Mouse (Mus musculus) thymus, adult 2 months (tissue): ENCODE results near the gene Mcm2. TPM values are rescaled to one million over a fixed set of nuclear protein-coding genes. Genes with fewer than 3 reads are reported as not detected.

Source experiments
- DNase-seq: peaks from one replicate; pipeline ENCODE4 v3.0.0; 2021
- H3K27ac ChIP-seq: fragments of 200-500 bp; 2 replicates; pipeline ENCODE4 v1.5.1; 2012; ENCODE audit warnings: low read length, control low read depth; ENCODE audit not compliant: control insufficient read depth, insufficient read depth
- H3K27me3 ChIP-seq: fragments of 200-500 bp; 2 replicates; pipeline ENCODE4 v1.6.1; 2012; ENCODE audit warnings: mild to moderate bottlenecking, low read length, moderate library complexity, mixed read lengths; ENCODE audit not compliant: control insufficient read depth, insufficient read depth
- H3K36me3 ChIP-seq: fragments of 200-500 bp; 2 replicates; pipeline ENCODE4 v1.6.1; 2012; ENCODE audit warnings: mild to moderate bottlenecking, low read length, moderate library complexity; ENCODE audit not compliant: control insufficient read depth, insufficient read depth
- H3K4me1 ChIP-seq: fragments of 200-500 bp; replicated peaks from 2 replicates; pipeline ENCODE4 v1.6.1; 2012; ENCODE audit warnings: low read length; ENCODE audit not compliant: control insufficient read depth, insufficient read depth
- H3K4me3 ChIP-seq: fragments of 200-500 bp; 2 replicates; pipeline ENCODE4 v1.5.1; 2012; ENCODE audit warnings: mild to moderate bottlenecking, low read length, control low read depth, moderate library complexity; ENCODE audit not compliant: control insufficient read depth, insufficient read depth
- CTCF ChIP-seq: fragments of 200-500 bp; IDR thresholded peaks from 2 replicates; pipeline ENCODE4 v1.5.1; 2012; ENCODE audit warnings: mild to moderate bottlenecking, control low read depth, low read length, moderate library complexity, borderline replicate concordance; ENCODE audit not compliant: control insufficient read depth, poor library complexity, insufficient read depth; ENCODE audit errors: extremely low read depth
- POLR2A ChIP-seq: fragments of 200-500 bp; IDR thresholded peaks from 2 replicates; pipeline ENCODE4 v1.6.1; 2012; ENCODE audit warnings: mild to moderate bottlenecking, low read length, control low read depth, moderate library complexity; ENCODE audit not compliant: control insufficient read depth, poor library complexity, insufficient read depth; ENCODE audit errors: extremely low read depth
- WGBS: fragments of 180-500 bp; shearing (Covaris S2); methylation state at CpG from one replicate; pipeline ENCODE4 v1.1.7; 2018; 5-methylcytosine and 5-hydroxymethylcytosine counted together
- polyA plus RNA-seq: library from polyadenylated mRNA; depleted of rRNA; stranded (reverse); fragments of >200 nt; gene quantifications from 2 replicates; pipeline ENCODE4 v1.2.3, GENCODE M21; 2012; rRNA removed

The Mcm2 gene
- 169 and 232 TPM in 2 replicates for polyA plus RNA-seq

DNA sequence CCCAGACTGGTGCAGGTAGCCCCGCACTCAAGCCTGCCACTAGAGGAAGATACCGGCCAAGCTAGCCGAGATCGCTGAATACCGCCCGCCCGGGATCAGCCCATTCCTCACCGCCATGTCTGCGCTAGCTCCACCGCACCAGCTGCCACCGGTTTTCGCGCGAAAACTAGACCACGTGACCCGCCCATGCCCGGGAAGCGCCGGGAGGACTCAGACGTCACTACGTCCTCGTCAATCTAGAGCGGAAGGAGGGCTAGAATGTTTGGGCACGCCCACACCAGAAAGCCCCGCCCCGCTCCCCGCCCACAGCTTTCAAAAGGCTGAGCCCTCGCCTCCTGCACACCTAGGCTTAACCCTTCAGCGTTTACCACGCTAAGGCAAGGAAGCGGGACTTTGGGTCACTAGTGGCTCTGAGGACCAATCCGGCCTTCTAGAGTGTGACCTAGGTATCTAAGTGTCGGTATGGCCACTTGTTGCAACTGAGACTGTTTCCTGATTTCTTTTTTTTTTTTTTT lies at the start of gene Mcm2:
Gene Mcm2, minus strand, starts transcription at position 247 of the 515 bp plus-strand sequence.
- 0% methylated on average over 33 of the region's 33 CpGs for WGBS
- Histone ChIP-seq H3K27me3 (no peaks in the 10 kb centered on the region), H3K27ac (peak within 1 kb of the TSS; percentile 68), H3K4me1 (peaks cover 28% of the 10 kb centered on the region), H3K4me3 (peak within 1 kb of the TSS; percentile 94), H3K36me3 (no peaks in the 10 kb centered on the region; the same call in 1 of the 2 replicates)
- TF ChIP-seq POLR2A (peak; percentile 63), CTCF (0 out of 2 replicates have a peak, but pooled peaks have one; percentile 2)
- peak; percentile 96 for DNase-seq

DNA sequence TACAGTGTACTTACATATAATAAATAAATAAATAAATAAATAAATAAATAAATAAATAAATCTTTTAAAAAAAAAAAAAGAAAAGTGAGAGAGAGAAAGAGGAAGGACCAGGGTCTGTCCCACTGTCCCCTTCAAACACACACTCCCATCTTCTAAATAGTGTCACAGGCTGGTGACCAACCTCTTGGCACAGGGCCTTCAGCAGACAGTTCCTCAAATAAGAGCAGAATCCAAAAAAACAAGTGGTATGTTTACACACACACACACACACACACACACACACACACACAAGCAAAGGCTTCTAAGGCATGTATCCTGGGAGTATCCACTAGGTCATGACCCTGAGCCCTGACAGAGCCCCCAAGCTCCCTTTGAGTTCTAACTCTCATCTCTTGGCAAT lies 49.2 kb upstream of the Mcm2 start:
- TF ChIP-seq CTCF, result no peak
- TF ChIP-seq POLR2A, result no peak
- H3K27ac ChIP-seq, result no peak overlapping the region
- H3K4me1 ChIP-seq, result no peaks in the 10 kb centered on the region
- H3K27me3 ChIP-seq, result no peaks in the 10 kb centered on the region
- H3K4me3 ChIP-seq, result no peak overlapping the region
- no peak for DNase-seq
- no peaks in the 10 kb centered on the region for H3K36me3 ChIP-seq

DNA sequence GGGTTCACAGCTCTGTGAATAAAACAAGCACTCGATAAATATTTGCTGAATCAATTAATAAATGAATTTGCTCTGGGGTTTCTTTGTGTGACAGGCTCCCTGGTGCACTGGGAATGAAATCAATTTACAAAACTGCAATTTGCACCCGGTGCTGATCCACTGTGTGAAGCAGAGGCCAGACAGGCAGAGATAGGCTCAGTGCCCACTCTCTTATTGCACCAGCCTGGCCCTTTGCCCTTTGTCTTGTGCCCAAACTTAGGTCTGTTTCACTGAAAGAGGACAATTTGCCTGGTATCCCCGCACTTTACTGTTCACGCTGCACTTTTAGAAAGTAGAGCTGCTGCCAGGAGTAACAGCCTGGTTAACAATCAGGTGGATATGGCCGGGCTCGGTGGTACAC lies 47.9 kb upstream of the Mcm2 start:
- Histone ChIP-seq H3K4me1 (no peaks in the 10 kb centered on the region), H3K27ac (no peak overlapping the region), H3K27me3 (no peaks in the 10 kb centered on the region), H3K4me3 (no peak overlapping the region), H3K36me3 (no peaks in the 10 kb centered on the region)
- no peak for TF ChIP-seq CTCF
- no peak for TF ChIP-seq POLR2A
- DNase-seq, result no peak
- 93% methylated on average over 6 of the region's 6 CpGs for WGBS

DNA sequence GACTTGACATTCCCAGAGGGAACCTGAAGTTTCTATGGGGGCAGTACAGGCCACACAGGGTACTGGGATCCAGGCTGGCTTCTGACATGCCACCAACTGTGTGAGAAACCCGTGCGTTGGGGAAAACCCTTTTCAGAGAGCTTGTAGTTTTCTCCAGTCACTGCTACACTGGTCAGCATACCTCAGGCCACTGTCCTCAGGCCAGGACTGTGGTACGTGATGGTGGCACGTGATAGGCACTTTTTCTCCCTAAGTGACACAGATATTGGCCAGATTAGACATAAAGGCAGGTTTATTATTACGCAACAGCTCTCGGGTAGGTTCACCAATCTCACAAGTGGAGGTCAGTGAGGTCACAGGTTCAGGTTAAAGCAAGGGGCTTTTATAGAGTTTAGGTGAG lies 45.1 kb upstream of the Mcm2 start:
- Histone ChIP-seq H3K27ac (no peak overlapping the region), H3K36me3 (no peaks in the 10 kb centered on the region), H3K4me3 (no peak overlapping the region), H3K4me1 (peaks cover 20% of the 10 kb centered on the region), H3K27me3 (no peaks in the 10 kb centered on the region)
- no peak for DNase-seq
- TF ChIP-seq CTCF, result no peak
- TF ChIP-seq POLR2A, result no peak
- 93% methylated on average over 6 of the region's 6 CpGs for WGBS

DNA sequence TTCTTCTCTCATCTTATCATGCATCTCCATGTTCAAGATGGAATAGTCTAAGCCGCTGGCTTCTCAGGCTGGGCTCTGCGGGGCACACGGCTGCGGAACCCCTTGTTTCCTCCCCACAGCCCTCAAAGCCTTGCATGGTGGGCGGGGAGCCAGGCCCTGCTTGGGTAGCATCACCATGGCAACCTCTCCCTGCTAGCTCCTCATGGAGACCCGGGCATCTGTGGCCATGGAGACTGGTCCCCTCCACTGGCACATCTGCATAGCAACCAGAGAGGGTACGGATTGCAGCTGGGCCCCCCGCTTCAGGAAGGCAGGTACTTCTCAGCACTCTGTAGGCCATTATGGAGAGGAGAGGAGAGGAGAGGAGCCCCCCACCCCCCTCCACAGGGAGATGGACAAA lies 44.0 kb upstream of the Mcm2 start:
- no peak for TF ChIP-seq CTCF
- no peak for TF ChIP-seq POLR2A
- Histone ChIP-seq H3K4me1 (peaks cover 31% of the 10 kb centered on the region), H3K27me3 (no peaks in the 10 kb centered on the region), H3K36me3 (no peaks in the 10 kb centered on the region), H3K4me3 (no peak overlapping the region), H3K27ac (no peak overlapping the region)
- DNase-seq, result no peak
- 66% methylated on average over 8 of the region's 8 CpGs for WGBS

DNA sequence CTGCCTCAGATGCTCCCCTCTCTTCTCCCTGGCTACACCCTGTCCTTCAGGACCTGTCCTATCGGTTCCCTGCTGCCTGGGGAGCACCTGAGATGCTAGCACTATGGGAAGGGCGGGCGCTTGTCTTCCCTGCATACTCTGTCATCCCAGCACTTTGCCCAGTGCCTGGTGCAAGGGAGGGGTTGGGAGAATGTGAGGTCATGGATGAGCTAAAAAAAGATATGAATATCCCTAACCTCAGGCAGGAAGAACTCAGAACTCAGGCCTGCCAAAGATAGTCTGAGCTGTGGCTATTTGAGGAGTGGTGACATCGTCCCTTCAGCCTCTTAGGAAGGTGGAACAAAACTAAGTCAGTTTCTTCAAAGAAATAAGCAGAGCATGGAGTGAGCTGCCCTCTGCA lies 43.0 kb upstream of the Mcm2 start:
- WGBS, result 98% methylated on average over 4 of the region's 4 CpGs
- TF ChIP-seq CTCF (no peak), POLR2A (no peak)
- no peak overlapping the region for H3K4me3 ChIP-seq
- no peaks in the 10 kb centered on the region for H3K36me3 ChIP-seq
- no peak for DNase-seq
- H3K27ac ChIP-seq, result no peak overlapping the region
- H3K4me1 ChIP-seq, result peaks cover 41% of the 10 kb centered on the region
- H3K27me3 ChIP-seq, result no peaks in the 10 kb centered on the region

DNA sequence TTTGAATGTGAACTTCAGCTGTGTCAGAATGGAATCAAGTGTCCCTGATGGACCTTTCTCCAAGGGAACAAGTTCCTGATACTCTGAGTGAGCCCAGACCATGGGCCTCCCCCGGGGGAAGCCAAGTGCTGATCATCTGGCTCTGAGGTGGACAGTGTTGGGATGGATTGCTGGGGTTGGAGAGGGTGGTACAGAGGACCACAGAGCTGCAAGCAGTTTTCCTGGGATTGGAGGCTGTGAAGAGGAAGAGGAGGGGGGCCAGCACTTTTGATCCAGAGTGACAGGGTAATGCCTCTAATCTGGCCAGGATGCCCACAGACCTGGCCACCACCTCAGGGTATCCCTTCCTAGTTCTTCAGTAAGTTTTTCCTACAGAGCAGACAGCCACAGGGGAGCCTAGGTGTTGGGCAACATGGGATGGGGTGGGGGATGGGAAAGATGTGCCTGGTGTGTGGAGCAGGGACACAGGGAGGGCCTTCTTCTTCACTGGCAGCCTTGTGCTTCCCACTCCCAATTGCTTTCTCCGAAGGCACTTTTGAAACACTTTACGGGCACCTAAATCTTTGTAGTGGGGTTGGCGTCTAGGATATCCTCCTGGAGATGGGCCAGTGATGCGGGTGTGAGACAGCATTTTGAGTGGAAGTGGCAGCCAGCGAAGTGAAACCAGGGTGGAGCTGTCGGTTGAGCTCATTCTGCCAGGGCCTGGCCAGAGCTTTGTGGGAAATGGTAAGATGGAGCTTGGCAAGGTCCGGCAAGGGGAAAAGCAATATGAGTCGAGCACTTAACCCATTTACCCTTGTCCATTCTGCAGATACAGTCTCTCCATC lies 41.7 kb upstream of the Mcm2 start:
- Histone ChIP-seq H3K4me3 (no peak overlapping the region), H3K36me3 (no peaks in the 10 kb centered on the region), H3K27ac (peak overlapping the region; percentile 1; the same call in 1 of the 2 replicates), H3K27me3 (no peaks in the 10 kb centered on the region), H3K4me1 (peaks cover 47% of the 10 kb centered on the region)
- WGBS, result 85% methylated on average over 9 of the region's 9 CpGs
- no peak for TF ChIP-seq CTCF
- TF ChIP-seq POLR2A, result no peak
- DNase-seq, result no peak
